Mouse (Mus musculus) gonadal fat pad, adult 2 months (tissue): ENCODE measurements around the gene Slc25a23. TPM values are rescaled to one million over a fixed set of nuclear protein-coding genes. Genes with fewer than 3 reads are reported as not detected.
"Not testable (repeated sequence)": the region's sequence is repeated elsewhere in the genome, so short reads cannot be mapped to it uniquely, and the experiment has no call there.

Source experiments
- DNase-seq: peaks from one replicate; pipeline ENCODE4 v3.0.0-alpha.2; 2012; ENCODE audit warnings: low read depth
- polyA plus RNA-seq: library from polyadenylated mRNA; depleted of rRNA; stranded (reverse); fragments of >200 nt; gene quantifications from 2 replicates; pipeline ENCODE4 v1.2.3, GENCODE M21; 2012

Gene Slc25a23
- polyA plus RNA-seq, 1 experiment: 49.0 TPM

DNA sequence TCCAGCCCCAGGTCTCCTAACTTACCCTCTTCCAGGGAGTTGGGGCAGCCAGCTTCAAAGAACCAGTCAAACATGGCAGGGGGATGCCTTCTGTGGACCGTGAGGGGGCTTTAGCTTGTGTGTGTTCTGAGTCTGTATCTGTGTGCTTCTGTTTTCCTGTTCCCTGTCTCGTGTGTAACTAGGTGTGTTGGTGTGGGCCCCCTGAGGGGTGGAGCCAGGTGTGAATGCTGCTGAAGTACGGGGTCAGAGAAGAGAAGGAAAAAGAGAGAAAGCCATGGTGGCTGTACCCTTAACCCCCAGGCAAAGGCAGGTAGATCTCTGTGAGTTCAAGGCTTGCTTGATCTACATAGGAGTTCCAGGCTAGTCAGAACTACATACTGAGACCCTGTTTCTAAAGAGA lies 17.3 kb upstream of the Slc25a23 start:
- DNase-seq: no peak

DNA sequence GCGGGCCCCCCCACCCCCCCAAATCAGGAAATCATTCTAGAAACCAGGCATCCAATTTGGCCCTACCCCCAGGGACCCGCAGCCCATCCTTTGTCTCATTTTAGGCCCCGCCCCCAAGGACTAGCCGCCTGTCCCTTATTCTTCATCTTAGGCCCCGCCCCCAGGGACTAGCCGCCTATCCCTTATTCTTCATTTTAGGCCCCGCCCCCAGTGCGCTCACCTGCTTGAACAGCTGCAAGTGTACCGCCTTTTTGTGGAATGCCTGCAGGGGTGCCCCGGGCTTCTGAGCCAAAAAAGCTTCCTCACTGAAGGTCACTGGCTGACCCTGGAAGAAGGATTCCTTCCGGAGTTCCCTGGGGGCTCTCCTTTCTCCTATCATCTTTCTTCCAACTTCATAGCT lies 11.0 kb upstream of the Slc25a23 start:
- DNase-seq: no peak

DNA sequence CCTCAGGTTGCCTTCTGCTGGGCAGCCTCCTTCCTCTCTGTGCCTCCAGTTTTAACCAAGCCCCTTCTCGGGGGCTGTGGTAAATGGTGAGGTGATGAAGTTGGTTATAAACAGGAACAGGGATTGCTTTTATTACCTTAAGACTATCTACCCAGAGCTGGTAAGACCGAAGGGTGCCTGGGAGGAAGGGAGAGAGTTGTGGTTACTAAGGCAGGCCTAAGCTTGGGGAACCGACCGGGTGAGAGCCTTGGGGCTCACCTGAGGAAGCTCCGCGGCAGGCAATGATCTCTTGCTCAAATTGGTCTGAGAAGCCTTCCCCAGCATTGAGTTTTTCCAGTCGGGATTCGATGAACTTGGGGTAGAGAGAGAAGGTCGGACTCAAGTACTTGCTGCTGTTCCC lies 10.6 kb upstream of the Slc25a23 start:
- no peak for DNase-seq

DNA sequence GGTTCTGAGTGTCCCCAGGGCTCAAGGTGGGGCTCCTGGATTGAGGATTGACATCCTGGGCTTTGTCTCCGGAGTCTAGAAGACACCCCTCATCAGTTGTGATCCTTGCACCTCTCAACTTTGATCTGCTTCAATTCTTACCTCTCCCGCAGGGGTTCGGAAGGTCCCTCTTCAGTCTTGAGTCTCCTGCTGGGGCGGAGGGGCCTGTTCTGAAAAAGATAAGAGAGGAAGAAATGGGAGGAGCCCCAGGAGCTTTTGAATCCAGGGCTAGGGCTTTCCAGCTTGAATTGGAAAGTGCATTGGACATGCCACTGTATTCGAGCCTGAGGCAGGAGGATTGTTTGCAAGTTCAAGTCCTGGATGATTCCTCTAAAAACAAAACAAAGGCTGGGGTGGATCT lies 7.2 kb upstream of the Slc25a23 start:
- no peak for DNase-seq

DNA sequence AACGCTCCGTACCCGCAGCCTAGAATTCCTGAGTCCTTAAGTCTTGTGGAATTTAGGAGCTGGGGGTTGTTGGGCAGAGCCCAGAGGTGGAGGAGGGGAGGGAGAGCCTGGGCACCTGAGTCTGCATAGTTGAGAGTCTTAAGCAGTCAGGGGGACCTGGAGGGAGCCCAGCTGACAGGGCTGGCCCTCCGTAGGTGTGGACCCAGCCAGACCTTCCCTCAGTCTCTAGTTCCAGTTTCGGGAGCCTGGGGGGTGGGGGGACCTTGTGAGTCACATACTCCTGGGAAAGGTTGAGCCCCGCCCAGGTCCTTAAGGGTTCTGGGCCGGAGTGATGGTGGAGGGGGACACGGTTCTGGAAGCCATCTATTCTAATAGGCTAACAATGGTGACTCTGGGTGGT lies 3.4 kb upstream of the Slc25a23 start:
- no peak for DNase-seq

DNA sequence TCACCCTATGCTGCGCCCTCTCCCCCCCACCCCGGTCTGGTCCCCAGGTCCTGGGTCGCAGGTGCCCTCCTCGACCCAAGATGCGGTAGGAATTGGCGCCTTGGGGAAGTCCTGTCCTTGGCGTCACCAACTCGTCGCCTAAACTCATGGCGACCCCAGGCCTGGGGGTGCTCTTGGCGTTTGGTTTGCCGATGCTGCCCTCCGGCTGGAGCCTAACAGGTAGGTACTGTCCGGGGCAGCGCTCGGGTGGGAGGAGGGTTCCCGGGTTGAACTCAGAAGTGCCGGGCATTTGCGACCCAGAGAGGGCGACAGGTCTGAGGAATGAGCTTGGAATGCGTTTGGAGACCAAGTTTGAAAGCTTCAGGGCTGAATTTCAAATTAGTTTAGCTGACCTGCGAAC lies 2.9 kb upstream of the Slc25a23 start:
- no peak for DNase-seq

DNA sequence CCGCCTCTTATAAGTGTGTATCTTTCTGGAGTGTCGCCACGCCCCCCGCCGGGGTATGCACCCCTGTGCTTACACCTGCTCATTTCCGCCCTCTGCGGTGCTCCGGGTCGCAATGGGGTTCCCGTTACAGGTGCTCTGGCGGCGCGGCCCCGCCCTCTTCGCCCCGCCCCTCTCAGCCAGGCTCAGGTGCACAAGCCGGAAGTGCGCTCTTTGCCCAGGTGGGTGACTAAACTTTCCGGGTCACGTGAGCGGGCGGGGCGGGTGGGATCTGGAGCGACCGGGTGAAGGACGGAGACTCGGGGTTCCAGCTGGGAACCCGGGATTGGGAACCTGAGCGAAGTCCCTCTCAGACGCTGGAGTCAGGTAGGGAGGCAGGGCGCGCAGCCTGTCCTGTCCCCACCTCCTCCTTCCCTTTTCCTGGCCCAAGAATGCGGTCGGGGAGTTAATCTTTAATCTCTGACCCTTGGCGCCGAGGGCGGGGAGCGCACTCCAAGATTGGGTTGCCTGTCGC lies 2.4 kb upstream of the Slc25a23 start:
- no peak for DNase-seq

DNA sequence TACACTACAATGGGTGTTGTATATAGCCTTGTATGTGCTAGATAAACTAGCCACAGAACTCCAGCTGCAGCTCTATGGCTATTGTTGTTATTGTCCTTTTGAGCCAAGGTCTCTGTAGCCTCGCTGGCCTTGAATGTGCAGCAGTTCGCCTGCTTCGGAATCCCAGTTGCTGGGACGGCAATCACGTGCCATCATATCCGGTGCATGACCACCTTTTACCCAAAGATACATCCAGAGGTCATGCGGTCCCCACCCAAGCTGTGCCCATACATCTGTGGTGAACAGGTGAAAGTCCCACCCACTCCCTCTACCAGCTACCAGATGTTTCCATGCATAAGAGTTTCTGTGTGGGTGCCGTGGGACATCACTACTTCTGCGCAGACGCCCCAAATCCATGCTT lies 1.4 kb upstream of the Slc25a23 start:
- DNase-seq: no peak

DNA sequence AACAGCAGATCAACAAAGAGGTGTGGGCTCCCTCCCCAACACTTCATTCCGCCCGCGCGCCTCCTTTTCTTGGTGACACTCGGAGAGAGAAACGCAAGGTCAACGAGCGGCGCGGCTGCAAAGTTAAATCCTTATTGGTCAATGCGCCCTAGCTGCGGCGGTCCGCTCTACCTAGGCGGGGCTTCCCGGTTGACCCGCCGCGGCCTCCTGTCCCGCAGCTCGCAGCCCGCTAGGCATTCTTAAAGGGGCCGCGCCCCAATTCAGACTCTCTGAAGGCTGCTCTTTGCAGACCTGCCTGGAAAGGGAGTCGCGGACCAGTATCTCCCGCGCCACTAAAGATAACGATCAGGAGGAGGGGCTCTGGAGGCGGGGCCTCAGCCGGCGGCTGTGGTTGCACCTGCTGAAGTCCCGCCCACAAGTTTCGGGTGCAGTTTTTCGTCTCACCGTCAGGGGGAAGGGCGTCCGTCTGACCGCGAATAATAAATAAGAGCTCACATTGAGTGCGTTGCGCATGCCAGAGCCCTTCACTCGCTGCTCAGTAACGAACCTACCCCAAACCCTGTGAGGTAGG lies 653 bp upstream of the Slc25a23 start:
- DNase-seq: peak; percentile 65

DNA sequence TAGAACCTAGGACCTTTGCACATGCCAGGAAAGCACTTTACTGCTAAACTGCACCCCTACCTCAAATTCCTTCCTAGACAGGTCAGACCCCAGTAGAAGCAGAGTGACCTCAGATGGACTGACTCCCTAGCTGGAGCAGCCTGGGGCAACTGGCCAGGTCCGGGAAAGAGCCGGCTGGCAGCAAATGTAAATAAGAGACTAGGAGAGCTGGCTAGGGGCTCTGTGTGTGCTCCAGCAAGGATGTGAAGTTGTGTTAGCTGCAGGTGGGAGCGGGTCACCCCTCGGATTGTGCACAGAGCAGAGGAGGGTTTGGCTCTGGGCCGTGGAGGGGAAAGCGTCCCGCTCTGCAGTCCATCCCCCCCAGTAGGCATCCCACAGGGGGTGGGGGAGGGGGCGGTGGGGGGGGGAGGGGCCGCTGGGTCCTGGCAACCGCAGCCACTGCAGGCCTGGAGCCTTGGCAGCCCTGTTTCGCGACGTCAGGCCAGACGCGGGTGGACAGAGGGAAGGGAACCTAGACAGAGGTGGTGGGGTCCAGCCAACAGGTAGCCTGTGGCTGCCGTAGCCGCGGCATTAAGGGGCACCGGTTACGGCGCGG lies 675 bp downstream of the Slc25a23 start, which contains the start of gene Crb3:
Gene Crb3 (plus strand): TSS at position 215 of the 595 bp plus-strand sequence.
- DNase-seq: no peak

DNA sequence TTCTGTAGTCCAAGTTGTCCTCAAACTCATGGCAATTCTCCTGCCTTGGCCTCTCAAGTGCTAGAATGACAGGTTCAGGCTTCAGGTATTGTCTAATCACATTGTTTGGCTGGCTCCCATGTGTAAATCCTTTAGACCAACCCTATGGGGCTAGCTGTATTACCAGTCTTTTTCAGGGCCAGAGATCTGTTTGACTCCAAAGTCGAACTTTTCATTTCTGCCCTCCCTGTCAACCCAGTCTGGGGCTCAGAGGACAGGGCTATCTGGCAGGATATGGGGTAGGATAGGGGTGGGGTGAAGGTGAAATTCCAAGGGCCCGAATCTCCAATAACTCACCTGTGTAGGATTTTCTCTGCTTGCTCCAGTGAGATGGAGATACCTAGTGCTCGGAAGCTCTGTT lies 3.4 kb downstream of the Slc25a23 start:
- DNase-seq: no peak

DNA sequence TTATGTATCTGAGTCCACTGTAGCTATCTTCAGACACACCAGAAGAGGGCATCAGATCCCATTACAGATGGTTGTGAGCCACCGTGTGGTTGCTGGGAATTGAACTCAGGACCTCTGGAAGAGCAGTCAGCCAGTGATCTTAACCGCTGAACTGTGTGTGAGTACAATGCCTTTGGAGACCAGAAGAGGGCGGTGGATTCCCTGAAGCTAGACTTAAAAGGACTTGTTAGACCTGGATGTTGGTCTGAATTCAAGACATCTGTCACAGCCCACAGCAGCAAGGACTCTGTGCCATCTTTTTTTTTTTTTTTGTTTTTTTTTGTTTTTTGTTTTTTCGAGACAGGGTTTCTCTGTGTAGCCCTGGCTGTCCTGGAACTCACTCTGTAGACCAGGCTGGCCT lies 8.0 kb downstream of the Slc25a23 start:
- not testable (repeated sequence) for DNase-seq

DNA sequence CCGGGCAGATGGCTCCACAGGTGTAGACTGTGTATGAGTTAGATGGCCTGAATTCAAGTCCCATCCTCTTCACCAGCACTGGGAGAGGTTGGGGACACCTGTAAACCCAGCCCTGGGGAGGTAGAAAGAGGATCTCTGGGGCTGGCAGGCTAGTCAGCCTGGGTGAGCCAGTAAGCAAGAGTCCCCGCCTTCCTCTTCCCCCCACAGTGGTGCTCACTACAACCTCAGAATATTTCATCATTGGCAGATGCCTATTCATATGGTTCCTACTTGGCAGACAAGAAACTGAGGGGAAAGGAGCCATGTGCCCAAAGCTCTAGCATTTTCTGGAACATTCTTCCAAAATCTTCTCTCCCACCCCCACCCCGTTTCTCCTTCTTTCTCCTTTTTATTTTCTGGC lies 10.8 kb downstream of the Slc25a23 start:
- no peak for DNase-seq

DNA sequence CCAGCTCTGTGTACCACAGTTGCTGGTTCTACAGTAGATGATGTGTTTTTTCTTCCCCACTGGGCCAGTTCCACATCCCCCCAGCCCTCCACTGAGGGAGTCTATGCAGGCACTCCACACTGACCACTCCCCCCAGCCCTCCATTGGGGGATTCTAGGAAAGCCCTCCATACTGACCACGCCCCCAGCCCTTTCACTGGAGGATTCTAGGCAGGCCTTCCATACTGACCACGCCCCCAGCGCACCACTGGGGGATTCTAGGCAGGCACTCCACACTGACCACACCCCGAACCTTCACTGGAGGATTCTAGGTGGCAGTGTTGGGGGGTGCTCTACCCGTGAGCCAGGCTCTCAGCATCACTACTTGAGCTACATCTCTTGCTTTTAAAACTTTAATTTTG lies 12.3 kb downstream of the Slc25a23 start:
- DNase-seq: no peak

DNA sequence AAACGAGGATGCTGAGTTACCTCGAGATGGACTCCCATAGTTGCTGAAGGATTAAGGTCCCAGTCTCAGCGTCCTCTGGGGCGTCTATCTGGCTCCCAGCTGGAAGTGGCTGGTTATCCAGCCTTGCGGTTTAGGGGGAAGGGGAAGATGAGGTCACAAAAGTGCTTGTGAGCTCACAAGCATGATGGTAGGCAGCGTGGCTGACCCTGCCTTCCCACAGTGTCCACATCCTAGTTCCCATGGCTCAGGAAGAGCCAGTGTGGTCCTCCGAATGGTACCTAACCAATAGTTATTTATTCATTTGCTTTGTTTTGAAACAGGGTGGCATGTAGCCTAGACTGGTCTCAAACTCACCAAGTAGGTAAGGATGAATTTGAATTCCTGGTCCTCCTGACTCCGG lies 18.1 kb downstream of the Slc25a23 start, which contains the start of gene Slc25a41:
Gene Slc25a41 (minus strand): TSS at position 101 of the 400 bp plus-strand sequence.
- no peak for DNase-seq

DNA sequence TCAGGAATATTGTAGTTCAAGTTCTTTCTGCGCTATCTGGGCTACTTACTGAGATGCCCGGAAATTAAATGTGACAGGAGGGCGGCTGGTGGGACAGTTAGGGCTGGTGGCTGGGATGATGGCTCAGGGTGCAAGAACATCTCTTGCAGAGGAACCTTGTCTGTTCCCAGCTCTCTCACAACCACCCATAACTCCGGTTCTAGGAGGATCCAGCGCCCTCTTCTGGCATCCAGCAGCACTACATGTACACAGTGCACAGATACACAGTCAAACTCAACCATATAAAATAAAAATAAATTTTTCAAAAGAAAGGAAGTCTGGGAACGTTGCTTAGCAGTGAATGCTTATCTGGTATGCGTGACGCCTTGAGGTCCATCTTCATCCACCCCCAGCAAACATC lies 20.7 kb downstream of the Slc25a23 start:
- DNase-seq: no peak

DNA sequence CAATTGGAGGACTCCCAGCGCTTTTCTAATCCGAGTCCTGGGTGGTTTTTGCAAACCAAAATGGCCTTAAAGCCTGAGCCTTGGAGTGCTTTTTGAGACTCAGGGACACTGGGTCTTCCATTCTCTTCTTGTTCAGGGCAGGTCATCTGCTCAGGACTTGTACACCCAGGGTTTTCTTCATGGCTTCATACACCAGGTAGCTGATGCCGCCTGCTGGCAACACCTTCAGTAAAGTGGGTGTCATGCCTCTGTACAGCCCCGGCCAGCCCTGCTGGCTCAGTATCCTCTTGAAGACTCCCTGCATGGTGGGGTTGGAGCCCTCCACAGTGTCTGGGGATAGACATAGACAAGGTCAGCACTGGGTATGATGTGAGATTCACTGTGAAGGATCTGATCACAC lies 26.8 kb downstream of the Slc25a23 start:
- DNase-seq: no peak

DNA sequence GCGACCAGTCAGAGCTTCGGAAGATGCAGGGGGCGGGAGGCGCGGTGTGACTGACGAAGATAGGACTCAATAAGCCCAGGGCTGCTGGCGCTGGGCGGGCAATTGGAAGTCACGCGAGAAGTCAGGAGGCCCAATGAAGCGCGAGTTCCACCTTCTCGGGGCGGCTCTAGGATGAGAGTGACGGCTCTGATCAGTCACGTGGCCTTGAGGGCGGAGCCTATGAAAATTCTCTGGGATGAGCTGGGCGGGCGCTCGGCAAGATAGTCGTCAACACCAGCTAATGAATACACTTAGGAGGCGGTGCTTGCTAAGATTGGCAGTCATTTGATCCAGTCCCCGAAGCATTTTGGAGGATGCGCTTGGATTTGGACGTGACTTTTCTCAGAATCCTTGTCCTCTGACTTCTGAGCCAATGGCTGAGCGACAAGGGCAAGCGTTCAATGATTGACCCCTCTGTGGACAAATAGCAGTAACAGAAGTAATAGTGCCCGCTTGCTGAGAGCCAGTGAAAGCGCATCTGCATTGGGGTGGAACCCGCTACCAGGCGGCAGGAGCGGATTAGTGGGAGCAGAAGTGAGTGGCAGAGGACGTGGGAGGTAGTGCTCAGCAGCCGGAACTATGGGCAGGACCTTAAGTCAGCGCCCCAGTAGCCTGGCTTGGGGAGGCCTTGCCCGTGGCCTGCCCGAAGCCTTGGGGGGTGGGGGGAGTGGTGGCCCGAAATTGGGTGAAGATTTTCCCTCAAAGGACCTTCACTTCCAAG lies 27.8 kb downstream of the Slc25a23 start:
- peak; percentile 100 for DNase-seq

DNA sequence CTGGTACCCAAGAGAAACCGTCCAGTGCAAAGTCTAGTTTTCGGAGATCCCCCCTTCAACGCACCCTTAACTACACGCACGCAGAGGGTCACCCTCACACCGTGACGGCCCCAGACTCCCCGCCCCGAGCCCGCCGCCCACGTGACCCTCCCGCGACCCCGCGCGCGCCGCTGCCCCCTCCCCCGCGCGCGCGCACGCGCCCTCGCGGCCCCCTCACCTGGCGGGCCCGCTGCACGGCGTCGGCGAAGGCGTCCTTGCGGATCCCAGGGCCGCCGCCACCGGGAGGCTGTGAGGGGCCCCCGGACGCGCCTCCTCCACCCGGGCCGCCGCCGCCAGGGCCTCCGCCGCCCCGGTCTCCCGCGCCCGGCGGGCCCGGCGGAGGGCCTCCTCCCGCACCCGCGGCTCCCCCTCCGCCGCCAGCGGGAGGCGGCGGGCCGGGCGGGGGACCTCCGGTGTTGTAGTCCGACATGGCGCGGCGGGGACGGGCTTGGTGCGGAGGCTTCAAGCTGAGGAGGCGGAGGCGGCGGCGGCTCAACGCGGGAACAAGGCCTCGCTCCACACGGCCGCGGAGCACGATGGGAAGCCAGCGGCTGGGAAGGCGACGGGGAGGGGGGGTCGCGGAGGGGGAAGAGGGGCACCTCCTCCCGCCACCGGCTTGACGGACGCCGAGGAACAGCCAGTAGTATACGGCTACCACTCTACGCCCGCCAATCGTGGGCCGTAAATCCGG lies 28.6 kb downstream of the Slc25a23 start, which contains the start of gene Khsrp:
Gene Khsrp (minus strand): TSS at position 592 of the 730 bp plus-strand sequence.
- no peak for DNase-seq

DNA sequence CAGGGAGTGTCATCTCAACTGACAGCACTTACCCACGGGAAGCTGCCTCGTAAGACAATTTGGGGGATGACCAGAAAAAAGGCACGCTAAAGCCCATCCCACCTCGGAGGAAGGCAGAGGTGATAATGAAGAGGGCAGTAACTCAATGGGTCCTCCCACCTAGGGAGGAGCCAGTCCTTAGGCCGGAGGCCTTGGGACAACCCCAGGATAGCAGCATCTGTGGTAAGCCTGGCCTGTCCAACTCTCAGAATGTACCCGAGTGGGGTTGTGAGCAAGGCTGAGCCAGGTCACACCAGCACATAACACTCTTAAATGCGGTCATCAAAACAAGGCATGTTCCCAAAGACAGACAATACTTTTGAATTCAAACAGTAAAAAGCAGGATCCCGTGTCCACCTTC lies 30.0 kb downstream of the Slc25a23 start:
- no peak for DNase-seq

DNA sequence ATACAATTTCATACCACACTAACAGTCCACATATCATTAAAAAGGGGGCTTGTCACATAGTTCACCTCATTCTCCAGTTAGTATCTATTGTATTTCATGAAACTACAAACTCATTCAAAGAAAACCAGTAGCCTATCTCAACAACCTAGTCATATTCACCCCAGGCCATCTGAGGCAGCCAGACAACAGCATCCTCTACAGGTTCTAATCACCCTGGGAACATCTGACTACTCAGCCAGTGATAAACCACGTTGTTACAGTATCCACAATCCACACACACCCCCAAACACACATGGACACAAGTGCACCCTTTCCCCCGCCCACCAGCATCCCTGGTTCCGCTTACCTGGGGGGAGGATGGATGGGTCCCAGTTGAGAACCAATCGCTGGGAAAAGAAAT lies 32.2 kb downstream of the Slc25a23 start:
- no peak for DNase-seq

DNA sequence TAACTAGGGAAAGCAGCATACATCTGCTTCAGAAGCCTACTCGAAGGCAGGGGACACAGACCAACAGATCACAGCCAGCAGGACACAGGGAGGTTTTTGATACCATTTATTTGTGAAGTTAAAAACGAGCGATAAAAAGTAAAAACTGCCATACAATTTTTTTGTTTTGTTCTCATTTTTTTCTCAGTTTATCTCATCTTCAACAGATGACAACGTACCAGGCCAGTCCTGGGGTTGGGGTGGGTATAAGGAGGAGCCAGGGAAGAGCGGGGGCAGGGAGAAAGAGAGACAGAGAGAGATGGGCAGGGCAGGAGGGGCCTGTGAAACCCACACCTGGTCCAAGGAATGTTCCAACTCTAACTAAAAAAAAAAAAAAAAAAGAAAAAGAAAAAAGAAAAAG lies 38.7 kb downstream of the Slc25a23 start:
- no peak for DNase-seq
